Mouse (Mus musculus) lung, adult 2 months (tissue): ENCODE results near the gene Tnfaip3. TPM values are rescaled to one million over a fixed set of nuclear protein-coding genes. Genes with fewer than 3 reads are reported as not detected.

ENCODE experiments used
- DNase-seq: peaks from one replicate; pipeline ENCODE4 v3.0.0; 2022
- H3K4me1 ChIP-seq: fragments of 200-500 bp; 2 replicates; pipeline ENCODE4 v1.6.1; 2011; ENCODE audit warnings: low read length; ENCODE audit not compliant: control insufficient read depth, insufficient read depth
- H3K4me3 ChIP-seq: fragments of 200-500 bp; replicated peaks from 2 replicates; pipeline ENCODE3; 2011; ENCODE audit warnings: low read depth, mild to moderate bottlenecking, control low read depth, low read length; ENCODE audit errors: extremely low read depth
- CTCF ChIP-seq: fragments of 200-500 bp; IDR thresholded peaks from 2 replicates; pipeline ENCODE4 v1.5.1; 2011; ENCODE audit warnings: mild to moderate bottlenecking, low read length, control low read depth; ENCODE audit not compliant: insufficient read depth
- POLR2A ChIP-seq: fragments of 200-500 bp; IDR thresholded peaks from 2 replicates; pipeline ENCODE4 v1.6.1; 2011; ENCODE audit warnings: low read depth, mild to moderate bottlenecking, control low read depth, low read length, borderline replicate concordance; ENCODE audit errors: extremely low read depth
- WGBS: fragments of 180-500 bp; shearing (Covaris S2); methylation state at CpG from one replicate; pipeline ENCODE4 v1.1.7; 2018; 5-methylcytosine and 5-hydroxymethylcytosine counted together
- polyA plus RNA-seq: library from polyadenylated mRNA; depleted of rRNA; stranded (reverse); fragments of >200 nt; gene quantifications from 2 replicates; pipeline ENCODE4 v1.2.3, GENCODE M21; 2012; rRNA removed

Tnfaip3 gene
- polyA plus RNA-seq, 1 experiment = 7.2 TPM

DNA sequence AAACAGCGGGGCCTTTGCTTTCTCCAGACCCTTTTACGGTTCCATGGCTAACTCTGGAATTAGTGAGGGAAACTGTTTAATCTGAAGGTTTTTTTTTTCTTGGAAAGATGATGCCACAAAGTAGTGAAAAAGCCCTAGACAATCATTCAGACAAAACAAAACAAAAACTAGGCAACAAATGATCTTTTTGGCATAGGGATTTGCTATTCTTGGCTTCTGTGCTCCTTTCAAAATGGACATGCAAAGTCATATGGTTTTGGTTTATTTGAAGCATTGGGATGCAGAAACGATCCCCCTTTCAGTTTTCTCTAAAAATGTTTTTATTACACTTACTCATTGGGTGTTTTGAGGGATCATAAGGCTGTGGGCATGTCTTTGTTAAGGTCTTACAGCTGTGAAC is 41.0 kb downstream of the Tnfaip3 start:
- TF ChIP-seq POLR2A (no peak), CTCF (no peak)
- 77% methylated on average over 3 of the region's 3 CpGs for WGBS
- H3K4me3 ChIP-seq = no peak overlapping the region
- DNase-seq = no peak
- H3K4me1 ChIP-seq = no peaks in the 10 kb centered on the region

DNA sequence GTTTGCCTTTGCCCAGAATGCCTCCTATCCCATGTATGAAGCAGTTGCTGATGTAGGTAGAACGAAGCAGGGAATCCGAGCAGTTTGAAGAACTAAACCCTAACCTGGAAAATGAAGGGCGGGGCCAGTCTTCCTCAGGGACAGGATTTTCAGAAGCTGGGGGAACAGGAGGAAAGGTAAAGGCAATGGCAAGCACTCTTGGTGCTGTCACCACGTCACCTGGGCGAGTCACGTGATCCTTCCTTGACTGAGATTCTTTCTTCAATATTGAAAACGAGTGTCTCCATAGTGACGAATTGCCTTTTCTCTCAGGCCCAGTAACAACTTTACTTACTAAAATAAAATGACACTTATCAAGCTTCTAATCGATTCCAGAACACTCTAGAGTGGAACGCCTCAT is 48.6 kb downstream of the Tnfaip3 start:
- no peak for DNase-seq
- WGBS = 90% methylated on average over 10 of the region's 10 CpGs
- H3K4me1 ChIP-seq = peaks cover 2% of the 10 kb centered on the region; the same call in 1 of the 2 replicates
- no peak overlapping the region for H3K4me3 ChIP-seq
- no peak for TF ChIP-seq CTCF
- no peak for TF ChIP-seq POLR2A

DNA sequence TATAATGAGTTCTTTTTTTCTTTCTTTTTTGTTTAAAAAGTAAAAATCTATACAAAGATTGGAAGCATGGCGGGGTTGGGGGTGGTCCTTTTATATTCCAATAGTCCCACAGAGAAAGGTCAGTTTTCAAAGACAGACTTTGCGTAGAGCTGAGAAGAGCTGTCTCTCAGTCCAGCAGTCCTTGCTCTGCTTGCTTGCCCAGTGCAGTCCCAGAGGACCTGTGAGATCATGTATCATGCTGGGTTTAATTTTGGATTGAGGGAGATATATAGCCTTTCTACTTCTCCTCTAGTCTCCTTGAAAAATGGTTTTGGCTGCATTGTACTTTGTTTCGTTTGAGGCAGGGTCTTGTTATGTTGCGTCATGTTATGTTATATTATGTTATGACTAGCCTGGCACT is 49.9 kb downstream of the Tnfaip3 start:
- no peak for TF ChIP-seq CTCF
- no peak overlapping the region for H3K4me3 ChIP-seq
- peaks cover 2% of the 10 kb centered on the region; the same call in 1 of the 2 replicates for H3K4me1 ChIP-seq
- DNase-seq = no peak
- 89% methylated on average over 4 of the region's 4 CpGs for WGBS

DNA sequence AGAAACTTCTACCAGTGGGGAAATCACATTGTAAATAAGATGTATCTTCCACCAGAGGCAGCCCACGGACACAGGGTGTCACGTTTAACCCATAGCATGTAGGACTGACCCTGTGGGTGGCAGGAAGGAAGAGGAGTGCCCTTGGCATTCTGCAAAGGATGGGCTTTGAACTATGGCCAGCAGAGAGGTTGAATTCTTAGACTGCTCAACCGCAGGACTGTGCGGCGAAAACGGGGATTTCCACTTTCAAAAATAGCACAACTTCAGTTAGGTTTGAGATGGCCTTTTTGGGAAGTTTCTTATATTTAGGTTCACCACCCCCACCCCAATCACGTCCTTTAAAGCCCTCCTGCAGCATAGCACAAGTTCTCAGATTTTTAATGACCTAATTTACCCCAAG is 50.6 kb downstream of the Tnfaip3 start:
- TF ChIP-seq POLR2A (no peak), CTCF (no peak)
- Histone ChIP-seq H3K4me3 (no peak overlapping the region), H3K4me1 (peaks cover 2% of the 10 kb centered on the region; the same call in 1 of the 2 replicates)
- DNase-seq = no peak
- 31% methylated on average over 7 of the region's 7 CpGs for WGBS

DNA sequence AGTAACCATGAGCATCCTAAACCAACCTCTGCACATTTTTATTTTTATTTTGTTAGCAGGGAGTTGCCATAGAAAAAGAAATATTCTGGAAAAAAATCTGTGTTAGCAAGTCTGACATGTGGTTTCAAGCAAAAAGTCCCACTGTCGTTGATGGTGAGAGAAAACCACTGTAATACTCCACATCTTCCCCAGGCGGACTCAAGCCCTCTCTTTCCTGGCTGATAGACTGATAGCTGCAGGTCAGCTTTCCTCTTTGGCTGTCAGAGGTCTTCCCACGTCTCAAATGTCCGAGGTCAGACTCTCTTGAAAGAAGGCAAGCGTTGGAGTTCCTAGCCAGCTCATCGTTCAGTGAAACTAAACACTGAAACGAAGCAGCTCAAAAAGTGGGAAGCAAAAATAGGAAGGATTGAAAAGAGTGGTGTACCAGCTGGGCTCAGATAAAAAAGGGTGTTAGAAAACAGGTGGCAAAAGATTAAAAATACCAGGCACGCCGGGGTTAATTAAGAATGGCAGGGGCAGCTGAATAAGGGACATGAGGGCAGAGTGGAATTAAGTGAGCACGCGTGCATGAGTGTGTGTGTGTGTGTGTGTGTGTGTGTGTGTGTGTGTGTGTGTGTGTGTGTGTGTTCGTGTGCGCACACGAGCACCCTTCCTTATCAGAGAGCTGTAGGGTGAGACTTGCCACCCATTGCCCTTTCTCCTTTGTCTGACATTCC is 55.5 kb downstream of the Tnfaip3 start:
- 62% methylated on average over 14 of the region's 14 CpGs for WGBS
- no peak for DNase-seq
- H3K4me3 ChIP-seq = no peak overlapping the region
- TF ChIP-seq POLR2A = no peak
- TF ChIP-seq CTCF = no peak
- H3K4me1 ChIP-seq = peaks cover 2% of the 10 kb centered on the region; the same call in 1 of the 2 replicates

DNA sequence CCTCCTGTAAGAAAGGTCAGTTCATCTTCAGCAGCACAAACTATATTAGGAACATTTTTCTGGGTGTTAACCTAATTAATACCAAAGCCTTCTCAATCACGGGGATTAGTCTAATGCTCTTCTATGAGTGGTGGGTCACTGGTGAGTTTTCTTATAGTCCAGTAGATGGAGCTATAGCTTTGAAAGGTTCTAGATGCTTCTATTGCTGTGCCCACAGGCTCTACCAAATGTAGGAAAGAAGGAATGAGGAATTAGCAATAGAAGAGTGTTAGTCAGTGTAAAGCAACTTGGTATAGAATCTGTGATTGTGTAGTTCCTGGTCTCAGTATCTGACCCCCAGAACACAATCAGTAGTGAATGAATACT is 61.8 kb downstream of the Tnfaip3 start:
- H3K4me3 ChIP-seq = no peak overlapping the region

DNA sequence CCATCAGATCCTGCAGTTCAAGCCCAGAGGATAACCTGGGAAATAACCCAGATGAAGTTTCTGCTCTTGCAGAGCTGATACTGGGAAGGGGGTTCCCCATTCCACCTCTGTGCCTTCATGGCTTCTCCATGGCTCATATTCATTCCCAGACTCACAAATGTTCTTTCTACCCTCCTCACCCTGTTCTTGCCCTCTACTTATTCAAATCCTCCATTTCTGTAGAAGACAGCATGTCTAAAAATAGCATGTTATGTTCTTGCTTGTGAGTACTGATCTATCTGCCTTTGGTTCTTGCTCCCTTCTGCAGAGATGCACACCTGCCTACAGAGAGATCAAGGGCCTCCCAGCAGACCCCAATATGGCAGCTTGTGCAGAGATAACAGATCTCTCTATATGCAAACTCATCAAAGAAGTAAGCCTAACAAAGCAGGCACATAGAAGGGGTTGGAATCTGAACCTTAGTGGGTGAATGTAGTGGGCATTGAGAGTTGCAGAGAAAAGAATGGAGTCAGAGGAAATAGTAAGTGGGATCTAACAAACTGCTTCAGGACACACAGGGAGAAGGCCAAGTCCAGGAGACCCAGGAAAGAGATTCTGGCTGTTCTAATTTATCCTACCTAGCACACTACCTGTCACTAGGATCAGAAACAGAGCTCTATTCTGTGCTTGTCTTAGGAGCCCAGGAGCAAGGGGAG is 62.3 kb downstream of the Tnfaip3 start:
- DNase-seq = no peak
- no peak overlapping the region for H3K4me3 ChIP-seq
- H3K4me1 ChIP-seq = no peaks in the 10 kb centered on the region
- TF ChIP-seq CTCF = no peak
- no peak for TF ChIP-seq POLR2A

More for the DNA sequence above, 61.8 kb downstream of the Tnfaip3 start:
- DNase-seq = no peak
- TF ChIP-seq POLR2A (no peak), CTCF (peak; percentile 8; the same call in 1 of the 2 replicates)
- H3K4me1 ChIP-seq = no peaks in the 10 kb centered on the region
- 0% methylated on average over 1 of the region's 1 CpGs for WGBS

Other genes starting within 250 kb of the Tnfaip3 start
- not detected in 2 replicates for gene Gm4922, start 228.9 kb downstream of the Tnfaip3 start, polyA plus RNA-seq
- gene Perp, start 170.6 kb downstream of the Tnfaip3 start, polyA plus RNA-seq = 37.3 and 154 TPM in 2 replicates